Mouse (Mus musculus) C2C12 (cell line): ENCODE measurements at regions not wholly inside any gene's neighbourhood (a gene's known extent, or its start where the extent isn't known, plus 50 kb on each side); places are given as distances from the start of the nearest gene placed in this dataset.

Source experiments
- CTCF ChIP-seq: IDR thresholded peaks from one replicate; pipeline ENCODE4 v1.5.1; 2011; ENCODE audit not compliant: control insufficient read depth, insufficient read depth, insufficient read length
- MAX ChIP-seq: IDR thresholded peaks from one replicate; pipeline ENCODE4 v1.6.1; 2011; ENCODE audit warnings: mild to moderate bottlenecking, control low read depth
- USF1 ChIP-seq: IDR thresholded peaks from one replicate; pipeline ENCODE4 v1.6.1; 2011; ENCODE audit warnings: low read depth, mild to moderate bottlenecking, control low read depth, moderate library complexity

GRCm38 (mm10) chr12:49827769-49828168, 442.8 kb downstream of the Gm43517 start:
- TF ChIP-seq CTCF, result no peak
- no peak for TF ChIP-seq USF1
- no peak for TF ChIP-seq MAX
